Mouse (Mus musculus) neural tube, embryonic 11.5 days (tissue): ENCODE results near the gene Prpf8. TPM values are rescaled to one million over a fixed set of nuclear protein-coding genes. Genes with fewer than 3 reads are reported as not detected.
"Not testable (repeated sequence)": the region's sequence is repeated elsewhere in the genome, so short reads cannot be mapped to it uniquely, and the experiment has no call there.

Experiments used
- ATAC-seq: fragments of 200-750 bp; cut with Nextera tagmentation; 2 replicates; pipeline ENCODE4 v1.8.0; 2017; ENCODE audit warnings: moderate number of reproducible peaks, mild to moderate bottlenecking, moderate TSS enrichment, moderate library complexity; ENCODE audit not compliant: insufficient read depth, low FRiP score, low TSS enrichment
- DNase-seq: peaks from one replicate; pipeline ENCODE4 v3.0.0-alpha.2; 2015; ENCODE audit warnings: low spot score
- H3K27ac ChIP-seq: fragments of 300-500 bp; sonication (generic); 2 replicates; pipeline ENCODE4 v1.5.1; 2014; ENCODE audit warnings: low read depth, mild to moderate bottlenecking, low read length
- H3K27me3 ChIP-seq: fragments of 300-500 bp; sonication (generic); 2 replicates; pipeline ENCODE4 v1.6.1; 2014; ENCODE audit warnings: mild to moderate bottlenecking, low read length, mixed read lengths; ENCODE audit not compliant: control insufficient read depth, insufficient read depth
- H3K36me3 ChIP-seq: fragments of 300-500 bp; sonication (generic); 2 replicates; pipeline ENCODE4 v1.6.1; 2014; ENCODE audit warnings: mild to moderate bottlenecking, low read length, moderate library complexity, mixed read lengths; ENCODE audit not compliant: control insufficient read depth, insufficient read depth
- H3K4me1 ChIP-seq: fragments of 300-500 bp; sonication (generic); 2 replicates; pipeline ENCODE4 v1.6.1; 2014; ENCODE audit warnings: low read length, mixed read lengths; ENCODE audit not compliant: control insufficient read depth, insufficient read depth
- H3K4me2 ChIP-seq: fragments of 300-500 bp; sonication (generic); 2 replicates; pipeline ENCODE4 v1.6.1; 2014; ENCODE audit warnings: low read depth, mild to moderate bottlenecking, moderate library complexity
- H3K4me3 ChIP-seq: fragments of 300-500 bp; sonication (generic); 2 replicates; pipeline ENCODE4 v1.5.1; 2014; ENCODE audit warnings: low read depth, low read length
- H3K9ac ChIP-seq: fragments of 300-500 bp; sonication (generic); 2 replicates; pipeline ENCODE4 v1.6.1; 2014; ENCODE audit warnings: mild to moderate bottlenecking, low read length
- H3K9me3 ChIP-seq: fragments of 300-500 bp; sonication (generic); 2 replicates; pipeline ENCODE4 v1.6.1; 2016; ENCODE audit warnings: low read length; ENCODE audit not compliant: control insufficient read depth
- WGBS: fragments of 180-500 bp; shearing (Covaris S2); extraction: QIAGEN DNeasy Blood & Tissue Kit; methylation state at CpG from one replicate; pipeline ENCODE4 v1.1.7; 2014; 5-methylcytosine and 5-hydroxymethylcytosine counted together
- microRNA counts: library from miRNA; unstranded; fragments of <30 nt; microRNA quantifications from one replicate; lab custom pipeline; 2015
- microRNA-seq: library from miRNA; unstranded; fragments of <30 nt; microRNA quantifications from one replicate; pipeline ENCODE4, GENCODE M21; 2016
- polyA plus RNA-seq: library from polyadenylated mRNA; unstranded; fragments of >200 nt; fragmentation: Nextera tagmentation; extraction: Ambion mirVana; gene quantifications from 2 replicates; pipeline ENCODE4 v1.2.1, GENCODE M21; 2014

Prpf8 gene
- polyA plus RNA-seq, 1 experiment from 2014 or later: 123 TPM

DNA sequence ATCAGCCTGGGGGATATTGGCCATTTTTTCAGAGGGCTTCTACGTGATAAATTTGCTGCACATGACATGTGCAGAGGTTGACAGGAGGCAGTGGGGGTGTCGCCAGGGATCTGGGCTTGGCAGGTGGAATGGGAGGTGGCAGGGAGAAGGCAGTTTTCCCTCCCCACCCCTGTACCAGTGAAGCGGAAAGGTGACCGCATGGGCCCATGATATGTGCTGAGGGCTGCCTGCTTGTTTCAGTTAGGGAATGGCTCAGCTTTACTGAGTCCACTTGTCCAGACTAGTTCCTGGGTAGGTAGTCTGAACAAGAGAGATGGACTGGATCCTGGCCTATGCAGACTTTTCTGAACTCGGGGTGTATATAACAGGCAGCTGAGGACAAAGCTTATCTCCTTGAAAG, 64.7 kb downstream of the Prpf8 start:
- Histone ChIP-seq H3K9ac (no peak overlapping the region), H3K36me3 (no peaks in the 10 kb centered on the region), H3K27me3 (no peaks in the 10 kb centered on the region), H3K9me3 (no peaks in the 10 kb centered on the region), H3K4me3 (no peak overlapping the region), H3K27ac (no peak overlapping the region), H3K4me1 (peaks cover 5% of the 10 kb centered on the region), H3K4me2 (no peak overlapping the region)
- DNase-seq (peak; percentile 7), ATAC-seq (no peak)
- WGBS: 80% methylated on average over 5 of the region's 5 CpGs

DNA sequence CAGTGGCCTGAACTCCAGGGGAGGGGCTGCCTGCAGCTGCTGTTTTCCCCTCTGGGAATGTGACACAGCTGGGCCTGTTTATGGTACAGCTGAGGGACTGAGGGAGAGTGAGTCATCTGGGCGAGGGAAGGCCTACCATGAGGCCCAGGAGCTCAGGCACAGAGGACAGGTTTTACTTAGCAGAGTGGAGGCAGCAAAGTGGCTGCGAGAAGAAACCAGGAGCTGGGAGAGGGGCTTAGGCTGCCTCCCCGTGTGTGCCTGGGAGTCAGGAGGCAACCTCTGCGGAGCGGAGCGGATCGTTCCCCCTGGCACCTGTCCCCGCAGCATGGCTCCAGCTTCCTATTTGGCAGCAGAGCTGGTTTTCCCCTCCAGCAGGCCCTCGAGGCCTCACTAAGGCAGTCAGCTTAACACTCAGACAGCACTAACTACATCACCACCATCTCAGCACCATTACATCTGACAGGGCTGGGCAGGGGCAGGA, 65.4 kb downstream of the Prpf8 start:
- H3K27me3 ChIP-seq: no peaks in the 10 kb centered on the region
- WGBS: 67% methylated on average over 9 of the region's 9 CpGs
- no peak overlapping the region for H3K9ac ChIP-seq

DNA sequence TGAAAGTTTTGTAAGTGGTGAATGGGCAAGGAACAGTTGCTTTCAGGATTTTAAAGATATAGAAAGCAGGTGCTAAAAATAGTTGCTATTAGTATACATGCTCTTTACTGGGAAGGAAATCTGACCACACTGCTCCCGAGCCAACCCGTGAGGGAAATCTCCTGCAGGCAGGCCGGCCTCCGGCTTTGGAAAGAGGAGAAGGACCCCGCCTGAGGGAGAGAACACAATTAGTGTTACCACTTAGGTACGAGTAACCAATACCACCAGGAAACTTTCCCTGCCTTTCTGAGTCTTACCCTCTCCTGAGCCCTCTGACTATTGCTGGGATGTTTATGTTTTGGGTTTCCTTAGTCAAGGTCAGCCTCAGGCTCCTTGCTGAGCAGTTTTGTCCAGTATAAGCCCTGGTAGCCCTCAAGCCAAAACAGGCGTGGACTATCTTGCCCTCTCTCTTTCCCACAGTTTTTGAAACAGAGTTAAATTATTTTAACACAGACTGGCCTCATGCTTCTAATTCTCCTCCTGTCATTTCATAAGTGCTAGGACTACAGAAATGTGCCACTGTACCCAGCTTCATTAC, 66.4 kb downstream of the Prpf8 start:
- H3K27ac ChIP-seq: no peak overlapping the region
- WGBS: 62% methylated on average over 7 of the region's 7 CpGs
- H3K4me2 ChIP-seq: no peak overlapping the region
- H3K4me3 ChIP-seq: no peak overlapping the region
- no peaks in the 10 kb centered on the region for H3K9me3 ChIP-seq
- H3K27me3 ChIP-seq: no peaks in the 10 kb centered on the region
- ATAC-seq (no peak), DNase-seq (peak; percentile 4)
- H3K9ac ChIP-seq: no peak overlapping the region
- no peaks in the 10 kb centered on the region for H3K36me3 ChIP-seq
- H3K4me1 ChIP-seq: peaks cover 5% of the 10 kb centered on the region

More for the DNA sequence above, 65.4 kb downstream of the Prpf8 start:
- Histone ChIP-seq H3K4me2 (no peak overlapping the region), H3K9me3 (no peaks in the 10 kb centered on the region), H3K27ac (no peak overlapping the region), H3K4me1 (peaks cover 5% of the 10 kb centered on the region), H3K36me3 (no peaks in the 10 kb centered on the region), H3K4me3 (no peak overlapping the region)
- peak; percentile 10 for DNase-seq
- no peak for ATAC-seq

DNA sequence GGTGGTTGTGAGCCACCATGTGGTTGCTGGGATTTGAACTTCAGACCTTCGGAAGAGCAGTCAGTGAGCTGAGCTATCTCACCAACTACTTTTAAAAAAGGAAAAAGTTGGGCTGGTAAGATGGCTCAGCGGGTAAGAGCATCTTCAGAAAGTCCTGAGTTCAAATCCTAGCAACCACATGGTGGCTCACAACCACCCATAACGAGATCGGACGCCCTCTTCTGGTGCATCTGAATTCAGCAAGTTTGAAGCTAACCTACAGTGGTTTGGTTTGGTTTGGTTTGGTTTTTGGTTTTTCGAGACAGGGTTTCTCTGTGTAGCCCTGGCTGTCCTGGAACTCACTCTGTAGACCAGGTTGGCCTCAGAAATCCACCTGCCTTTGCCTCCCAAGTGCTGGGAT, 69.4 kb downstream of the Prpf8 start:
- not testable (repeated sequence) for H3K36me3 ChIP-seq, H3K9ac ChIP-seq, H3K27me3 ChIP-seq, H3K4me2 ChIP-seq, H3K27ac ChIP-seq, DNase-seq, H3K4me1 ChIP-seq, H3K4me3 ChIP-seq, H3K9me3 ChIP-seq, ATAC-seq
- WGBS: 91% methylated on average over 6 of the region's 6 CpGs

DNA sequence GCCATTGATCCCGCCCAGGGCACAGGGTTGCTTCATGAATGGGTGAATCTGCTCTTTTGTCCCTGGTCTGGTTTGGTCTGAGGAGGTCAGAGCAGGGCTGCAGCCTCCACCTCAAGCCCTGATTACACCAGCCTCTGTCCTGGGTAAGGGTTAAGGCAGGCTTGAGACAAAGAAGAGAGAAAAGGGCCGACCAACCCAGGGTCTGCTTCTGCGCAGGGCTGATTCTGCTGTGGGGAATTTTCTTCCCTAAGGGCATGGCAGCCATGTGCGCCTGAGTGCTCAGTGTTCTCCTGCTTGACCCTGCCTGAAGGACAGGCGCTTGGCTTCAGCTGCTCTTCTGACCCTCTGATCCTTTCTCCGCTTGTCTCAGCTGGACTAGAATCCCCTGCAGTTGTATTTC, 70.5 kb downstream of the Prpf8 start:
- Histone ChIP-seq H3K4me1 (peaks cover 2% of the 10 kb centered on the region; the same call in 1 of the 2 replicates), H3K9ac (no peak overlapping the region), H3K4me2 (no peak overlapping the region), H3K36me3 (no peaks in the 10 kb centered on the region), H3K27me3 (no peaks in the 10 kb centered on the region), H3K27ac (no peak overlapping the region), H3K9me3 (no peaks in the 10 kb centered on the region), H3K4me3 (no peak overlapping the region)
- no peak for ATAC-seq
- 75% methylated on average over 6 of the region's 6 CpGs for WGBS
- DNase-seq: no peak

DNA sequence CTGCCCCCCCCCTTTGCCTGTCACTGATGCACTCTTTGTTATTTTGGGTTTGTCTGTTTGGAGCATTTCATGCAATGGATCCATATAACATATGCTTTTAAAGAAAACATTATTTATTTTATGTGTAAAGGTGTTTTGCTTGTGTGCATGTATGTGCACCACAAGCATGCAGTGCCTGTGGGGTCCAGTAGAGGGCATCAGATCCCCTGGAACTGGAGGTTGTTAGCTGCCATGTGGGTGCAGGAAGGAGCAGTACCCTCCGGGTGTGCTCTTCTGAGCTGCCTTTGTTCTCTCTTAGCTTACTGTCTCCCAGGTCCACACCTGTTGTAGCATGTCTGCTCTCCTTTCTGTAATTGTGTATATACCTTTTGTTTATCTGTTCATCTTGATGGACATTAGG, 71.5 kb downstream of the Prpf8 start:
- Histone ChIP-seq H3K27ac (no peak overlapping the region), H3K9me3 (no peaks in the 10 kb centered on the region), H3K4me3 (no peak overlapping the region), H3K4me2 (no peak overlapping the region), H3K27me3 (no peaks in the 10 kb centered on the region), H3K9ac (no peak overlapping the region), H3K4me1 (no peaks in the 10 kb centered on the region), H3K36me3 (no peaks in the 10 kb centered on the region)
- ATAC-seq (no peak), DNase-seq (peak; percentile 7)
- WGBS: 78% methylated on average over 1 of the region's 1 CpGs

MicroRNAs encoded within 50 kb of the gene (microRNA counts, 519-probe panel; counts per million panel counts)
- microRNA mmu-miR-22 (lab: Ali Mortazavi, UCI): 4,859 counts per million, percentile 87 among the panel's probes with 10 or more counts

Small RNA genes lying within 50 kb of the gene (microRNA-seq; reads per million reads assigned to microRNA genes)
- 2,447 reads per million, percentile 84 among the genes with 10 or more reads in this experiment for gene Mir22
- not detected for gene Mir3971

Other genes starting within 250 kb of the Prpf8 start
- gene Rpa1, start 138.5 kb upstream of the Prpf8 start, polyA plus RNA-seq: 117 and 123 TPM in 2 replicates
- gene Smyd4, start 138.4 kb upstream of the Prpf8 start, polyA plus RNA-seq: 13.4 and 15.9 TPM in 2 replicates
- 84.0 and 87.0 TPM in 2 replicates for gene Serpinf1, start 64.1 kb upstream of the Prpf8 start, polyA plus RNA-seq
- gene Serpinf2, start 47.2 kb upstream of the Prpf8 start, polyA plus RNA-seq: 0.15 and 0.17 TPM in 2 replicates
- gene Wdr81, start 32.1 kb upstream of the Prpf8 start, polyA plus RNA-seq: 5.3 and 6.2 TPM in 2 replicates
- gene Tlcd2, start 25.1 kb upstream of the Prpf8 start, polyA plus RNA-seq: 8.7 and 11.0 TPM in 2 replicates
- 0.50 and 0.56 TPM in 2 replicates for gene Rilp, start 23.3 kb downstream of the Prpf8 start, polyA plus RNA-seq
- gene Scarf1, start 26.7 kb downstream of the Prpf8 start, polyA plus RNA-seq: 4.4 and 4.8 TPM in 2 replicates
- gene Slc43a2, start 44.9 kb downstream of the Prpf8 start, polyA plus RNA-seq: 5.6 and 6.6 TPM in 2 replicates
- 90.5 TPM in 2 replicates for gene Pitpna, start 101.3 kb downstream of the Prpf8 start, polyA plus RNA-seq
- 26.2 and 28.4 TPM in 2 replicates for gene Inpp5k, start 144.2 kb downstream of the Prpf8 start, polyA plus RNA-seq
- 13.0 and 13.8 TPM in 2 replicates for gene Myo1c, start 163.7 kb downstream of the Prpf8 start, polyA plus RNA-seq
- 125 and 134 TPM in 2 replicates for gene Crk, start 192.4 kb downstream of the Prpf8 start, polyA plus RNA-seq
- gene Ywhae, start 246.1 kb downstream of the Prpf8 start, polyA plus RNA-seq: 1,480 and 1,520 TPM in 2 replicates